Mouse (Mus musculus) R1 (cell line): ENCODE measurements at regions not wholly inside any gene's neighbourhood (a gene's known extent, or its start where the extent isn't known, plus 50 kb on each side); places are given as distances from the start of the nearest gene placed in this dataset.

Experiments
- DNase-seq: peaks from one replicate; pipeline ENCODE4 v3.0.0-alpha.2; 2018; ENCODE audit warnings: low read depth, low spot score

- peak; percentile 12 for DNase-seq
Measured at GRCm38 (mm10) chrX:61046700-61047099, 138.7 kb downstream of the Cdr1 start.

GRCm38 (mm10) chrX:61043147-61043546, 142.2 kb downstream of the Cdr1 start:
- no peak for DNase-seq
